Mouse (Mus musculus) bone marrow, adult 2 months (tissue): ENCODE measurements around the gene Rbm8a. TPM values are rescaled to one million over a fixed set of nuclear protein-coding genes. Genes with fewer than 3 reads are reported as not detected.

ENCODE experiments used
- H3K27ac ChIP-seq: fragments of 200-500 bp; 2 replicates; pipeline ENCODE4 v1.5.1; 2012; ENCODE audit warnings: low read depth, mild to moderate bottlenecking, control low read depth, inconsistent platforms, low read length; ENCODE audit not compliant: control insufficient read depth, poor library complexity, insufficient read depth
- H3K4me1 ChIP-seq: fragments of 200-500 bp; 2 replicates; pipeline ENCODE4 v1.6.1; 2011; ENCODE audit warnings: low read length; ENCODE audit not compliant: control insufficient read depth, insufficient read depth
- H3K4me3 ChIP-seq: fragments of 200-500 bp; replicated peaks from 2 replicates; pipeline ENCODE3; 2011; ENCODE audit warnings: mild to moderate bottlenecking, low read depth, low read length, control low read depth; ENCODE audit not compliant: control insufficient read depth
- CTCF ChIP-seq: fragments of 200-500 bp; IDR thresholded peaks from 2 replicates; pipeline ENCODE4 v1.5.1; 2011; ENCODE audit warnings: low read length, control low read depth; ENCODE audit not compliant: control insufficient read depth, insufficient read depth
- POLR2A ChIP-seq: fragments of 200-500 bp; IDR thresholded peaks from 2 replicates; pipeline ENCODE4 v1.6.1; 2011; ENCODE audit warnings: low read depth, mild to moderate bottlenecking, control low read depth, low read length, borderline replicate concordance; ENCODE audit not compliant: control insufficient read depth
- WGBS: fragments of 180-500 bp; shearing (Covaris S2); methylation state at CpG from one replicate; pipeline ENCODE4 v1.1.7; 2018; 5-methylcytosine and 5-hydroxymethylcytosine counted together
- polyA plus RNA-seq: library from polyadenylated mRNA; stranded (reverse); fragments of >200 nt; gene quantifications from 2 replicates; pipeline ENCODE4 v1.2.4, GENCODE M21; 2011; ENCODE audit warnings: low replicate concordance; ENCODE audit not compliant: missing spikeins, insufficient read depth, insufficient read length

Gene Rbm8a
- polyA plus RNA-seq, 1 experiment, result 168 TPM

GRCm38 (mm10) chr3:96594851-96595250 is 34.9 kb upstream of the Rbm8a start:
- no peak overlapping the region for H3K4me3 ChIP-seq
- no peak overlapping the region for H3K27ac ChIP-seq
- WGBS, result 97% methylated on average over 5 of the region's 5 CpGs
- TF ChIP-seq CTCF, result no peak
- H3K4me1 ChIP-seq, result no peaks in the 10 kb centered on the region; the same call in 1 of the 2 replicates

- no peaks in the 10 kb centered on the region; the same call in 1 of the 2 replicates for H3K4me1 ChIP-seq
- no peak for TF ChIP-seq CTCF
- no peak for TF ChIP-seq POLR2A
- H3K27ac ChIP-seq, result no peak overlapping the region
- no peak overlapping the region for H3K4me3 ChIP-seq
- WGBS, result 42% methylated on average over 6 of the region's 6 CpGs
Observed at GRCm38 (mm10) chr3:96595661-96596060, 34.1 kb upstream of the Rbm8a start.

GRCm38 (mm10) chr3:96596228-96596707 is 33.5 kb upstream of the Rbm8a start, which contains the start of gene Ankrd34a:
Gene Ankrd34a, plus strand, starts transcription at chr3:96596636.
- WGBS, result 4% methylated on average over 22 of the region's 23 CpGs
- H3K4me1 ChIP-seq, result no peaks in the 10 kb centered on the region; the same call in 1 of the 2 replicates
- no peak within 1 kb of the TSS for H3K27ac ChIP-seq
- H3K4me3 ChIP-seq, result no peak within 1 kb of the TSS
- TF ChIP-seq POLR2A, result no peak
- TF ChIP-seq CTCF, result no peak

- Histone ChIP-seq H3K27ac (no peak overlapping the region), H3K4me3 (no peak overlapping the region), H3K4me1 (peaks cover 1% of the 10 kb centered on the region; the same call in 1 of the 2 replicates)
- TF ChIP-seq POLR2A, result no peak
- TF ChIP-seq CTCF, result no peak
- WGBS, result 2% methylated on average over 9 of the region's 12 CpGs
Observed at GRCm38 (mm10) chr3:96596855-96597254, 32.9 kb upstream of the Rbm8a start.

- under 1% methylated on average over 40 of the region's 40 CpGs for WGBS
- Histone ChIP-seq H3K4me1 (peaks cover 1% of the 10 kb centered on the region; the same call in 1 of the 2 replicates), H3K4me3 (no peak overlapping the region)
Observed at GRCm38 (mm10) chr3:96597435-96597891, 32.3 kb upstream of the Rbm8a start.

GRCm38 (mm10) chr3:96598156-96599068 is 31.3 kb upstream of the Rbm8a start:
- Histone ChIP-seq H3K27ac (no peak overlapping the region), H3K4me1 (peaks cover 1% of the 10 kb centered on the region; the same call in 1 of the 2 replicates), H3K4me3 (no peak overlapping the region)
- TF ChIP-seq POLR2A, result no peak
- 10% methylated on average over 54 of the region's 54 CpGs for WGBS

More at GRCm38 (mm10) chr3:96597435-96597891, 32.3 kb upstream of the Rbm8a start:
- TF ChIP-seq POLR2A (no peak), CTCF (no peak)
- H3K27ac ChIP-seq, result no peak overlapping the region

- WGBS, result 78% methylated on average over 8 of the region's 8 CpGs
- TF ChIP-seq CTCF (no peak), POLR2A (no peak)
- Histone ChIP-seq H3K4me1 (peaks cover 1% of the 10 kb centered on the region; the same call in 1 of the 2 replicates), H3K27ac (no peak overlapping the region), H3K4me3 (no peak overlapping the region)
Observed at GRCm38 (mm10) chr3:96599069-96599393, 30.7 kb upstream of the Rbm8a start.

- Histone ChIP-seq H3K4me1 (peaks cover 1% of the 10 kb centered on the region; the same call in 1 of the 2 replicates), H3K4me3 (no peak overlapping the region), H3K27ac (no peak overlapping the region)
- WGBS, result 89% methylated on average over 3 of the region's 3 CpGs
- TF ChIP-seq CTCF (no peak), POLR2A (no peak)
Observed at GRCm38 (mm10) chr3:96599411-96599810, 30.3 kb upstream of the Rbm8a start.
